Mouse (Mus musculus): ENCODE data around the gene Pramel7.
"Not testable (repeated sequence)": the region's sequence is repeated elsewhere in the genome, so short reads cannot be mapped to it uniquely, and the experiment has no call there.

The Pramel7 gene

GRCm38 (mm10) chr2:87496993-87497392, at the start of gene Pramel7:
Gene Pramel7, minus strand, starts transcription at chr2:87497093.
- not testable (repeated sequence) for DNase-seq

DNA sequence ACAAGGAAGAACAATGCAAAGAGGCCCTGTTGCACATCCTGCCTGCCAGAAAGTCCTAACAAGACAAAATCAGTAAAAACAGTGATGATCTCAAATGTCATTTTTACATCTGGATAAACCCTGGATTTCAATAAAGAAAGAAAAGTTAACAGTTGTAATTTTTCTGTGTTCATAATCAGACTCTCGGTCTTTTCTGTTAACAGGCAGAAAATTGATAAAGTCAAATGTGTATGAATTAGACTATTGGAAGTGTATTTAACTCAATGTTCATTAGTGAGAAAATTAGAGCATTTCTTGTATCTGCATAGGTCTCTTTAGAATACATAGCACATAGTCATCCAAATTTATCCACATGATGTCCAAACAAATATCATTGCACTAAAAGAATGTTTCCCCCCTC, 48.5 kb upstream of the Pramel7 start, which contains the start of gene Olfr1128:
Gene Olfr1128 (minus strand): TSS at position 101 of the 400 bp plus-strand sequence.
- DNase-seq: no peak

GRCm38 (mm10) chr2:87534826-87535225, 37.9 kb upstream of the Pramel7 start:
- DNase-seq: no peak

- no peak for DNase-seq
These were observed 34.6 kb upstream of the Pramel7 start, which contains the start of gene Olfr153 for GRCm38 (mm10) chr2:87531496-87531895. Gene Olfr153, plus strand, starts transcription at chr2:87531796.

DNA sequence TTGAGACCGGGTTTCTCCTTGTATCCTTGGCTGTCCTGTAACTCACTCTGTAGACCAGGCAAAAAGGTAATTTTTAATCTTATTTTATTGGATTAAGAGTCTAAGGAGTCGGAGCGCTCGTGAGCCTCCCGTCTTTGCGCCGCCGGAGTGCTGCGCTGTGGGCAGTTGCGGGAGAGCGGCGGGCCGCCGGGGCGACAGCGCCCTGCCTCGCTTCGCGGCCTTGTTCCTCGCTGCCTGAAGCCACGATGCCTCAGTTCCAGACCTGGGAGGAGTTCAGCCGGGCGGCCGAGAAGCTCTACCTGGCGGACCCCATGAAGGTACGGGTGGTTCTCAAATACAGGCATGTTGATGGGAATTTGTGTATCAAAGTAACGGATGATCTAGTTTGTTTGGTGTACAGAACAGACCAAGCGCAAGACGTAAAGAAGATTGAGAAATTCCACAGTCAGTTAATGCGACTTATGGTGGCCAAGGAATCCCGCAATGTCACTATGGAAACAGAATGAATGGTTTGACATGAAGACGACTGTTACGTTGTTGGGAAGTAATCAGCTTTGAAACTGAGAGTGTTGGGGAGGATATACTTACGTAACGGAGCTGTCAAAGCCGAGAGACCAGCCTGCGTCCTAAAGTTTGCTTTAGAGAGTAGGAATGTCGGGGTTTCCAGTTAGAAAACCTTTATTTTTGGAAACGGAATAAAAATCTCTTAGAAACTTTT, 29.2 kb upstream of the Pramel7 start:
- DNase-seq: peak in 1 of 2 experiments; percentile 9

GRCm38 (mm10) chr2:87520651-87521050, 23.8 kb upstream of the Pramel7 start:
- no peak for DNase-seq

GRCm38 (mm10) chr2:87516581-87516980, 19.7 kb upstream of the Pramel7 start:
- DNase-seq: no peak

GRCm38 (mm10) chr2:87515457-87516060, 18.7 kb upstream of the Pramel7 start:
- DNase-seq: no peak

DNA sequence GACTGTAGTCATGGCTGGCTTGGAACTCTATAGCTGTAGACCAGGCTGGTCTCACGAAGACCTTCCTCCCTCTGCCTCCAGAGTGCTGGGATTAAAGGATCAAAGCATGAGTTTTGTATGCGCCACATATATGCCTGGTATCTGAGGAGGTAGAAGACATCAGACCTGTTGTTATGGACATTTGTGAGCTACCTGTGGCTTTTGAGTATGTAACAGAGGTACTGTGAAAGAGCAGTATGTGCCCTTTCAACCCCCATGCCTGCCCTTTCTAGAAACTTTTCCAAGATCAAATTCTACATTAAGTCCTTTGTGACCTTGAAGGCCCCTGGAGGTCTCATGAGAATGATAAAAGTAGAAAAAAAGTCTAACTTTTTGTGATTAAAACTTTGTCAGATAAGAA, 18.2 kb upstream of the Pramel7 start:
- no peak for DNase-seq

GRCm38 (mm10) chr2:87506265-87506664, 9.4 kb upstream of the Pramel7 start, which contains the start of gene Pramel6:
Gene Pramel6, plus strand, starts transcription at chr2:87506565.
- no peak for DNase-seq

GRCm38 (mm10) chr2:87482276-87482675, 14.6 kb downstream of the Pramel7 start:
- no peak for DNase-seq

DNA sequence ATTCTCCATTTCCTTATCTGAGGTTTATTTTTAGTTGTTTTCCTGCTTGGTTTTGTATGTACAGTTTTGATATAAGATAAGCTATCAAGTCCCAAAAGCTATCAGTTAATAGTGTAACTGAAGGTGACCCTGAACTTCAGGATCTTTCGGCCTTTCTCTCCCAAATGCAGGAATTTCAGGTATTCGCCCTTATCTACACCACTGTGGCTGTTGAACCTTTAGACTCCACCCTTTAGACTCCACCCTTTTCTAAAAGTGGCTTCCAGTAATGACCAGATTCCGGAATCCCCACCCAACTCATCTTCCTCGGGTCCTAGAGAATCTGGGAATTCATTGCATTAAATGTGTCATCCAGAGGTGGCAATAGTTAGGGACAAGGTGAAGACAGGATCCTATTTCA, 15.7 kb downstream of the Pramel7 start:
- DNase-seq: no peak

GRCm38 (mm10) chr2:87480207-87480606, 16.7 kb downstream of the Pramel7 start:
- no peak for DNase-seq

GRCm38 (mm10) chr2:87461769-87462168, 35.1 kb downstream of the Pramel7 start:
- no peak for DNase-seq

- no peak for DNase-seq
These were observed 43.2 kb downstream of the Pramel7 start, which contains the start of gene Olfr1126 for GRCm38 (mm10) chr2:87453662-87454061. Gene Olfr1126, plus strand, starts transcription at chr2:87453962.
